Mouse (Mus musculus) MN1 (cell line): ENCODE measurements around the gene Atg10.

ENCODE experiments used
- DNase-seq: peaks from one replicate; pipeline ENCODE4 v3.0.0-alpha.2; 2016; ENCODE audit warnings: low spot score

Gene Atg10

GRCm38 (mm10) chr13:91175347-91175746 lies 48.4 kb downstream of the Atg10 start:
- no peak for DNase-seq

- no peak for DNase-seq
Observed at GRCm38 (mm10) chr13:91171766-91172491, 51.8 kb downstream of the Atg10 start.

- DNase-seq: no peak
Observed at GRCm38 (mm10) chr13:91171205-91171604, 52.6 kb downstream of the Atg10 start.

DNA sequence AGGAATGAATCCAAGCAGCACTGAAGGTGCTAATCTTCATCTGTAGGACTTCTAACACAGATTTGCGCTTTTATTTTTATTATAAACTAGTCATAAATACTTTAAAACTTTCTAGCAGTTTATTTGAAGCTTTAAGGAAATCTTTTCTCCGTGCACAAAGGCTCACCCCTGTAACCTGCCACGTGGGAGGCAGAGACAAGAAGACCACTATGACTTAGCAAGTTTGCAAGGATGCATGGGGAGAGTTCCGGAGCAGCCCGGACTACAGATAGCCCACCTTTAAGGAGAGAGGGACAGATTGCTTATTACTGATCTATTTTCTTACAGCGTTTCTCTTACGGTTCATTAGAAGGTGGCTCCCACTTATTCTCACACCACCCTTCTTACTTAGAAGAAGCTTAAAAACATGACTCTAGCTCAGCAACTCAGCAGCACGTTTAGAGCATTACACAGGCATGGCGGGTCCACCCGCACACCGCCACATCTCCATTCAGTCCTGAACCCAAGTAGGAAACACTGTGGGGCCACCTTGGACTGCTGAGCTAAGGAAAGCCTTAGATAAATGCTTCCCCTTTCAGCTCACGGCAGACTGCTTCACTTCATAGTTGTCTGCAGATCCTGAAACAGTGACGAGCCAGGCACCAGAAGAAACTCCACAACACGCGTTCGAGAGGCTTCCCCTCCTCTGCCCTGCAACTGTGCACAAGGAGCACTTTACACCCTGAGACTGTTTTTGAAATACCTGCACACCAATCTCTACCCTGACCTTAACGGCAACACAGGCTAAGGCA lies 54.0 kb downstream of the Atg10 start:
- DNase-seq: no peak

DNA sequence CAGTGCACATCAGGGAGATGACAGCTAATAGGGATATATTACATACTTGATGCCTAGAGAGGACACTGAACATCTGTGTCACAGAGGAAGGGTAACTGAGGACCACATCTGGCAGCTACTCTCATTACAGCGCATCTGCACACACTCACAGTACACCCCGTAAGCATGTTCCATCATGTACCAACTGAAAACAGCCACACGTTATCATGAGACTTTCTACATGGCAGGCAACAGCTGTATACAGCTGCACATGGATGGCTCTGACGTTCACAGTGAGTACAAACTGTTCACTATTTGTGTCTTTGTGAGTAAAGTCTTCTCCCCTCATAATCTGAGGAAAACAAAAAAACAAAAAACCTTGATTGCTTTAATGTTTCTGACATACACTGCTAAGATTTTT lies 55.3 kb downstream of the Atg10 start:
- DNase-seq: no peak

DNA sequence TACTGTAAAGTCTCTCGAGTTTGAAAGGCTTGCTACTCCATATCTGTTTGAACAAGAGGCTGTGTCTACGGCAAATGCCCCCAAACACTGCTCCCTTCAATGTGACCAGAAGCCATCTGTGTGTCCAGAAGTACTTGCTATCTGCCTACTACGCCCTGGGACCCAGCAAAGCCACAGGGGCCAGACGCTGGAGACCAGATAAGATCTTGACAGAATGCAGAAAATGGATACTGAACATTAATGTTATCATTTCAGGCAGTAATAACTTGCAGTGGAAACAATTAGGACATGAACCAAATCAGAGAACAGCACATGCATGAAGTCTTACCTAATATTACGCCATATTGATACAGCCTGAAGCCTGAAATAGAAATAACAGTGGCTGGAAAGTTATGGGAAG lies 56.2 kb downstream of the Atg10 start:
- peak; percentile 85 for DNase-seq

GRCm38 (mm10) chr13:91166286-91166685 lies 57.5 kb downstream of the Atg10 start:
- no peak for DNase-seq

GRCm38 (mm10) chr13:91165200-91165599 lies 58.6 kb downstream of the Atg10 start:
- DNase-seq: no peak

GRCm38 (mm10) chr13:91163292-91163691 lies 60.5 kb downstream of the Atg10 start:
- no peak for DNase-seq

- DNase-seq: no peak
Observed at GRCm38 (mm10) chr13:91162452-91162851, 61.3 kb downstream of the Atg10 start.

GRCm38 (mm10) chr13:91160616-91161015 lies 63.2 kb downstream of the Atg10 start:
- DNase-seq: no peak

DNA sequence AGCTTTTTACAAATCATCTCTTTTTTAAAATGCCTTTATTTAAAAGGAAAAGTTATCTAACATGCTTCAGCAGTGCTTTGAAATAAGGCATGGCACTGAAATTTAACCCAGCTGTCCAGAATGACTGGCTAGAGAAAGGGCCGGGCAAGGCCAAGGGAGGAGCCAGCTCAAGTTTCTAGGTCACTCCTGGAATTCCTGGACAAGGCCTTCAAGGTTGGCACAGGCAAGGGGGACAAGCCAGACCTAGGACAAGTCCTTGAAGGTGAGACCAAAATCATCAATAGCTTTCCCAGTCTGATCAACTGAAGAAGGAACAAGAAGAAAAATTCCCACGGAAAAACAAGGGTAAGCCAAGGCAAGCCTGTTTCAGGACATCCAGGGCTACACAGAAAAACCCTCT lies 63.9 kb downstream of the Atg10 start:
- DNase-seq: no peak

DNA sequence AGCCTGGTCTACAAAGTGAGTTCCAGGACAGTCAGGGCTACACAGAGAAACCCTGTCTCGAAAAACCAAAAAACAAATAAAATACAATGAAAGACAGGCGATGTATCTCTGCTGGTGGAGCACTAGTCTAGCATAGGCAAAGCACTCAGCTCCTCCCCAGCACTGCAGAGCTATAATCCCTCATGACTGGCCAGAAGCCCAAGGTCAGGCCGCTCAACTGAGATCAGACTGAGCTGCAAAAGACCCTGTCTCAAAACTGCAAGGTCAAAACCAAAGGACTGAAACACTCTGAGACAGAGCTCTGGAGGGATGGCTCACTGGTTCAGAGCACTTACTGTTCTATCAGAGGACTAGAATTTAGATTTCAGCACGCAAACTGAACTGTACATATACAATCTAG lies 65.8 kb downstream of the Atg10 start:
- DNase-seq: no peak

GRCm38 (mm10) chr13:91157429-91157828 lies 66.3 kb downstream of the Atg10 start:
- no peak for DNase-seq

GRCm38 (mm10) chr13:91156949-91157348 lies 66.8 kb downstream of the Atg10 start:
- no peak for DNase-seq

DNA sequence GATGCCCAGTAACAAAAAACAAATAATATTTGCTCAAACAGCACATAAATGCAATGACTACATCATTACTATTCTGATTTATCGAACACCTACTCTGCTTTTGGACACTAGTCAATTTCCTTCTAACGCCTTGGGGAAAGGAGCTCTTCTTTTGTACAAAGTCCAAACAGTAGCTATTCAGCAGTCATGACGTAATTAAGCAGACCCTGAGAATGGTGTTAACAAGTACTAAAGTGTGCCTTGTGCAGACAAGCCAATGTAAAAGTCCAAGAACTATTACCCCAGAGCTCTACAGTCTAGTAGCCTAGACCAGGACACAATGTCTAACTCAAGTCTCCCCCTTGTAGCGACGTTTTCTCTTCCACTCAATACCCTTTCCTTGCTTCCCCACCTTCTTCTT lies 67.5 kb downstream of the Atg10 start:
- DNase-seq: no peak

- DNase-seq: no peak
Observed at GRCm38 (mm10) chr13:91155429-91156207, 68.2 kb downstream of the Atg10 start.

GRCm38 (mm10) chr13:91154622-91155021 lies 69.1 kb downstream of the Atg10 start:
- no peak for DNase-seq

DNA sequence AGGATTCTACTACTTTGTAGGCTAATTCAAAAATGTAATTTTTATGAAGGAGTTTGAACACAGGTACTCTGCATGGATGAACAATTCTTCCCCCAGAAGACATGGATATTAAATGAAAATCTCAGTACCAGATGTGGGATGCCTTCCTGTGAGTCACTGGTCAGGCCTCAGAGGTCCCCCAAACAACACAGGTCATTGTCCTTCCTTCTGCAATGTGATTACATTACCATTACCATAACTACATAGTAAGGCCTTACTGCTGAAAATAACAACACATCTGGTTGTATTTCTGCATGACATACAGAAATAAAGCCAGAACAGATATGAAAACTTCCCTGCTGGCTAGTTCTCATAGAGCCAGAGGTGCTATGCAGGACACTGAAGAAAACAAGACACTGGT lies 87.4 kb downstream of the Atg10 start:
- DNase-seq: no peak

GRCm38 (mm10) chr13:91133334-91133890 lies 90.4 kb downstream of the Atg10 start:
- DNase-seq: no peak

- DNase-seq: peak; percentile 18
Observed at GRCm38 (mm10) chr13:91129071-91129470, 94.7 kb downstream of the Atg10 start.

DNA sequence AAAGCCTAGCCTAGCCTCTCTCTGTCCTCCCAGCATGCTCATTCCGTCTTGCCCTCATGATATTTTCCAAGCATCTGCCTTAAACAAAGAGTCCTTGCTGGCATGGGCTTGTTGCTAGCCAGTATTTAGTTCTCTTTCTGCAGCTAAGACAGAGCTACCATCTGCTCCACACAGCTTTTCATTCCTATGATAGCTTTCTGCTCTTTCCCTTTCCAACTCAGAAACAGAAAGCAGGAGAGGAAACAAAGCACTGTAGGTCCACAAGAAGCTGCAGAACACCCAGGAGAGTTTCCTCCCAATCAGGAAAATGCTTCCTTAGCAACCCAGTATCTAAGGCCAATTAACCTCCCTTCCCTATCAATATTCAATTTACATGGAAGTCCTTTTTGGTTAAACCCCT lies 95.2 kb downstream of the Atg10 start:
- DNase-seq: no peak
